Mouse (Mus musculus) kidney, adult 2 months (tissue): ENCODE measurements around the gene Coa6.

Experiments
- CTCF ChIP-seq: fragments of 200-500 bp; conservative IDR thresholded peaks from 2 replicates; pipeline ENCODE4 v1.5.1; 2011; ENCODE audit warnings: low read depth, mild to moderate bottlenecking, control low read depth, low read length, moderate library complexity, mixed read lengths; ENCODE audit not compliant: insufficient read depth, insufficient read length
- POLR2A ChIP-seq: fragments of 200-500 bp; IDR thresholded peaks from one replicate; pipeline ENCODE4 v1.6.1; 2011; ENCODE audit warnings: low read depth, low read length, control low read depth

GRCm38 (mm10) chr8:126424163-126424562 is 1.8 kb downstream of the Coa6 start:
- no peak for TF ChIP-seq CTCF
- no peak for TF ChIP-seq POLR2A
